13 mouse cellular contexts compared by ENCODE assay signal in genomic region chr4:77310127-77310788, GRCm38 (mm10).
DNase-seq lines count a peak whose midpoint lies in the region; ATAC-seq and TF ChIP-seq lines count a peak whose summit lies in the region.
"Had no signal": no experiment of that assay in that cellular context is flagged by ENCODE, and none has a peak within 500 bp of the region (broad histone marks: within the 10 kb centered on the region; RNA-seq: fewer than 3 reads in every experiment).

No protein-coding gene starts in this region.

- DNase-seq in lung, adult 2 months: no peak
- DNase-seq in embryo, embryonic 11 days: peak; percentile 5
- peak; percentile 71 to 80 for DNase-seq in kidney, adult 8-10 months
- no peak for DNase-seq in liver
- DNase-seq: cerebellum, adult 8-10 months; gastrocnemius, postnatal 10 days; thymus, postnatal 14 days had no signal

- H3K9ac ChIP-seq in lung, embryonic 16.5 days (ENCODE audit: low read length): no peak overlapping the region
- no peak overlapping the region for H3K9ac ChIP-seq in stomach, embryonic 15.5 days
- H3K9ac ChIP-seq: hindbrain, embryonic 12.5 days had no signal

- TF ChIP-seq CTCF in lung, adult 2 months (IDR thresholded peaks at IDR 0.05; ENCODE audit: insufficient read depth, low read length): no peak

- no peak overlapping the region for H3K4me2 ChIP-seq in lung, embryonic 16.5 days (ENCODE audit: low read depth, low read length)
- no peak overlapping the region for H3K4me2 ChIP-seq in stomach, embryonic 15.5 days
- H3K4me2 ChIP-seq: hindbrain, embryonic 12.5 days had no signal

- no peaks in the 10 kb centered on the region for H3K27me3 ChIP-seq in lung, embryonic 16.5 days (ENCODE audit: control insufficient read depth, insufficient read depth, low read depth, low read length)
- H3K27me3 ChIP-seq in stomach, embryonic 15.5 days (replicated peaks): no peaks in the 10 kb centered on the region
- H3K27me3 ChIP-seq: hindbrain, embryonic 12.5 days had no signal

- ATAC-seq in lung, embryonic 16.5 days (ENCODE audit: low read depth): peak; percentile 41; the same call in 1 of the 2 replicates
- peak; percentile 66 for ATAC-seq in stomach, embryonic 15.5 days (ENCODE audit: insufficient read depth, low FRiP score, low read depth)
- ATAC-seq in megakaryocyte, adult 5-6 weeks (ENCODE audit: poor library complexity, severe bottlenecking): no peak

- no peaks in the 10 kb centered on the region for H3K4me1 ChIP-seq in lung, embryonic 16.5 days (replicated peaks; ENCODE audit: control insufficient read depth, insufficient read depth, low read length)
- no peaks in the 10 kb centered on the region for H3K4me1 ChIP-seq in lung, adult 2 months (ENCODE audit: control insufficient read depth, insufficient read depth, low read length)
- no peaks in the 10 kb centered on the region for H3K4me1 ChIP-seq in stomach, embryonic 15.5 days
- H3K4me1 ChIP-seq: hindbrain, embryonic 12.5 days had no signal

- H3K9me3 ChIP-seq in lung, embryonic 16.5 days (ENCODE audit: control insufficient read depth, low read length): no peaks in the 10 kb centered on the region
- H3K9me3 ChIP-seq in stomach, embryonic 15.5 days: no peaks in the 10 kb centered on the region
- H3K9me3 ChIP-seq: hindbrain, embryonic 12.5 days had no signal

- no peak overlapping the region for H3K4me3 ChIP-seq in lung, embryonic 16.5 days (ENCODE audit: low read length)
- no peak overlapping the region for H3K4me3 ChIP-seq in lung, adult 2 months (replicated peaks; ENCODE audit: extremely low read depth, low read depth, low read length)
- H3K4me3 ChIP-seq in stomach, embryonic 15.5 days (replicated peaks): no peak overlapping the region
- H3K4me3 ChIP-seq: erythroblast, embryonic 14.5 days; hindbrain, embryonic 12.5 days had no signal

- WGBS in lung, embryonic 16.5 days: 74% methylated on average over 3 of the region's 3 CpGs
- WGBS in lung, adult 2 months: 68% methylated on average over 3 of the region's 3 CpGs
- WGBS in stomach, embryonic 15.5 days: 69% methylated on average over 3 of the region's 3 CpGs

- TF ChIP-seq POLR2A in lung, adult 2 months (IDR thresholded peaks at IDR 0.05; ENCODE audit: borderline replicate concordance, extremely low read depth, low read depth, low read length): no peak

- no peaks in the 10 kb centered on the region for H3K36me3 ChIP-seq in lung, embryonic 16.5 days (ENCODE audit: control insufficient read depth, insufficient read depth, low read length)
- H3K36me3 ChIP-seq in stomach, embryonic 15.5 days: no peaks in the 10 kb centered on the region
- H3K36me3 ChIP-seq: hindbrain, embryonic 12.5 days had no signal

- H3K27ac ChIP-seq in lung, embryonic 16.5 days (ENCODE audit: low read length): no peak overlapping the region
- H3K27ac ChIP-seq in stomach, embryonic 15.5 days: no peak overlapping the region
- H3K27ac ChIP-seq: hindbrain, embryonic 12.5 days; macrophage had no signal

Comparison
In these comparisons a context has a peak if more than half of its experiments do, and no peak if none do; other contexts are left out.
1. DNase-seq: peak in embryo, embryonic 11 days (single experiment) and kidney, adult 8-10 months (2 of 2); none in lung, adult 2 months (single experiment) and liver (single experiment).